Comparison of ENCODE assay signal across 8 mouse cellular contexts in genomic region chr17:26505181-26505581, GRCm38 (mm10). TPM values are rescaled to one million over a fixed set of nuclear protein-coding genes. Genes with fewer than 3 reads are reported as not detected.
A peak's percentile ranks its signal among the peaks of the same experiment; 100 is the strongest.
DNase-seq lines count a peak whose midpoint lies in the region; ATAC-seq and TF ChIP-seq lines count a peak whose summit lies in the region.

No protein-coding gene starts in this region.

- peak overlapping the region in 1 of 2 experiments; percentile 99; a peak in 2 of 4 replicates for H3K27ac ChIP-seq in heart, embryonic 14.5 days (replicated peaks in 1 of 2; ENCODE audit: control insufficient read depth in 1 of 2, insufficient read depth in 1 of 2, low read depth in 2 of 2, low read length in 2 of 2)
- H3K27ac ChIP-seq in hindbrain, embryonic 12.5 days = peak overlapping the region; percentile 58
- peak overlapping the region; percentile 100 for H3K27ac ChIP-seq in lung, postnatal 0 days (ENCODE audit: low read length)

- peaks cover 44 to 56% of the 10 kb centered on the region in 2 experiments for H3K4me1 ChIP-seq in heart, embryonic 14.5 days (ENCODE audit: control insufficient read depth in 2 of 2, insufficient read depth in 2 of 2, low read length in 2 of 2)
- peaks cover 54% of the 10 kb centered on the region for H3K4me1 ChIP-seq in hindbrain, embryonic 12.5 days
- H3K4me1 ChIP-seq in lung, postnatal 0 days (ENCODE audit: insufficient read depth, low read depth, low read length) = peaks cover 14% of the 10 kb centered on the region; the same call in 1 of the 2 replicates

- ATAC-seq in heart, embryonic 14.5 days (ENCODE audit: insufficient number of reproducible peaks, insufficient read depth, low FRiP score, low read depth) = no peak
- ATAC-seq in hindbrain, embryonic 12.5 days (ENCODE audit: low FRiP score) = no peak
- no peak for ATAC-seq in lung, postnatal 0 days

- H3K9me3 ChIP-seq in heart, embryonic 14.5 days (ENCODE audit: control insufficient read depth, low read length) = no peaks in the 10 kb centered on the region
- H3K9me3 ChIP-seq in hindbrain, embryonic 12.5 days (replicated peaks) = no peaks in the 10 kb centered on the region
- no peaks in the 10 kb centered on the region for H3K9me3 ChIP-seq in lung, postnatal 0 days (ENCODE audit: low read length)

- H3K4me2 ChIP-seq in heart, embryonic 14.5 days (ENCODE audit: low read length) = peak overlapping the region; percentile 95
- H3K4me2 ChIP-seq in hindbrain, embryonic 12.5 days (replicated peaks) = 0 out of 2 replicates have a peak overlapping the region, but pooled peaks have one; percentile 57
- peak overlapping the region; percentile 78 for H3K4me2 ChIP-seq in lung, postnatal 0 days (replicated peaks; ENCODE audit: low read depth, low read length)

- intact Hi-C loops in heart, postnatal 14 days (cut with DNase I) = no loop called here
- intact Hi-C loops in gastrocnemius, postnatal 36 days (cut with DNase I) = no loop called here

- H3K36me3 ChIP-seq in heart, embryonic 14.5 days (ENCODE audit: control insufficient read depth, insufficient read depth, low read length) = peaks cover 26% of the 10 kb centered on the region
- H3K36me3 ChIP-seq in hindbrain, embryonic 12.5 days = peaks cover 5% of the 10 kb centered on the region; the same call in 1 of the 2 replicates
- H3K36me3 ChIP-seq in lung, postnatal 0 days (ENCODE audit: insufficient read depth, low read length) = peaks cover 15% of the 10 kb centered on the region

- H3K9ac ChIP-seq in heart, embryonic 14.5 days (ENCODE audit: low read length) = peak overlapping the region; percentile 65
- H3K9ac ChIP-seq in hindbrain, embryonic 12.5 days = no peak overlapping the region
- peak overlapping the region; percentile 100 for H3K9ac ChIP-seq in lung, postnatal 0 days (replicated peaks; ENCODE audit: low read depth)

- 74% methylated on average over 3 of the region's 3 CpGs for WGBS in heart, embryonic 14.5 days
- 89% methylated on average over 3 of the region's 3 CpGs for WGBS in hindbrain, embryonic 12.5 days
- 30% methylated on average over 3 of the region's 3 CpGs for WGBS in lung, postnatal 0 days

- TF ChIP-seq CTCF in lung, postnatal 0 days (IDR thresholded peaks at IDR 0.05) = no peak

- DNase-seq in heart, postnatal 14 days = no peak
- DNase-seq in c-Kit-positive CD71-positive TER-119-positive erythroid progenitor cells, embryonic 14.5 days (ENCODE audit: low spot score) = peak; percentile 26
- peak; percentile 52 for DNase-seq in lung, postnatal 0 days (ENCODE audit: low spot score)
- DNase-seq in layer of hippocampus, postnatal 36 days = no peak
- DNase-seq in thymus, postnatal 25 days = no peak
- DNase-seq in gastrocnemius, postnatal 36 days = no peak

- no peak for TF ChIP-seq EP300 in lung, postnatal 0 days (IDR thresholded peaks at IDR 0.05)

- H3K27me3 ChIP-seq in heart, embryonic 14.5 days (ENCODE audit: control insufficient read depth, insufficient read depth, low read length) = no peaks in the 10 kb centered on the region
- peaks cover 5% of the 10 kb centered on the region; the same call in 1 of the 2 replicates for H3K27me3 ChIP-seq in hindbrain, embryonic 12.5 days
- H3K27me3 ChIP-seq in lung, postnatal 0 days (replicated peaks; ENCODE audit: insufficient read depth, low read length) = no peaks in the 10 kb centered on the region

- peak overlapping the region in 1 of 2 experiments; percentile 85; a peak in 2 of 4 replicates for H3K4me3 ChIP-seq in heart, embryonic 14.5 days (ENCODE audit: control insufficient read depth in 1 of 2, insufficient read depth in 1 of 2, low read depth in 1 of 2, low read length in 2 of 2)
- H3K4me3 ChIP-seq in hindbrain, embryonic 12.5 days = no peak overlapping the region
- peak overlapping the region; percentile 71 for H3K4me3 ChIP-seq in lung, postnatal 0 days (ENCODE audit: low read depth, low read length)

RNA-seq across cellular contexts. Expression of gene Ergic1, which starts 56.1 kb away (rescaled TPM):
- 120 and 121 TPM in 2 replicates for polyA plus RNA-seq in heart, embryonic 14.5 days (2014; fragmentation: Nextera tagmentation; extraction: Ambion mirVana)
- total RNA-seq in heart, postnatal 14 days (2021) = 10 to 100 TPM; 51.1 to 59.5 TPM
- 85.3 and 90.3 TPM in 2 replicates for polyA plus RNA-seq in hindbrain, embryonic 12.5 days (2016; fragmentation: Nextera tagmentation; extraction: Ambion mirVana)
- polyA plus RNA-seq in lung, postnatal 0 days (2015; fragmentation: Nextera tagmentation; extraction: Ambion mirVana) = 47.9 and 50.6 TPM in 2 replicates
- 100 to 1,000 TPM; 115 to 119 TPM for total RNA-seq in layer of hippocampus, postnatal 36 days (2021)
- total RNA-seq in gastrocnemius, postnatal 36 days (2021) = 10 to 100 TPM; 47.2 to 51.5 TPM

RNA-seq across cellular contexts. Expression of gene Dusp1, which starts 56.7 kb away (rescaled TPM):
- 30.2 and 36.9 TPM in 2 replicates for polyA plus RNA-seq in heart, embryonic 14.5 days (2014; fragmentation: Nextera tagmentation; extraction: Ambion mirVana)
- 10 to 100 TPM; 91.2 to 99.6 TPM for total RNA-seq in heart, postnatal 14 days (2021)
- polyA plus RNA-seq in hindbrain, embryonic 12.5 days (2016; fragmentation: Nextera tagmentation; extraction: Ambion mirVana) = 33.0 and 38.5 TPM in 2 replicates
- polyA plus RNA-seq in lung, postnatal 0 days (2015; fragmentation: Nextera tagmentation; extraction: Ambion mirVana) = 68.4 and 79.3 TPM in 2 replicates
- 10 to 100 TPM; 17.1 to 19.3 TPM for total RNA-seq in layer of hippocampus, postnatal 36 days (2021)
- 100 to 1,000 TPM in 1 of 2 experiments, 10 to 100 TPM in 1; 74.6 to 112 TPM for total RNA-seq in gastrocnemius, postnatal 36 days (2021)

Comparison
In these comparisons a context has a peak if more than half of its experiments do, and no peak if none do; other contexts are left out.
1. DNase-seq: peak in c-Kit-positive CD71-positive TER-119-positive erythroid progenitor cells, embryonic 14.5 days (single experiment) and lung, postnatal 0 days (single experiment); none in heart, postnatal 14 days (0 of 2), layer of hippocampus, postnatal 36 days (0 of 2), thymus, postnatal 25 days (single experiment) and gastrocnemius, postnatal 36 days (0 of 2).
2. Peak in every context shown above with its lines, with median percentiles within 50 percentile points of each other: H3K4me2 ChIP-seq.